Mouse (Mus musculus) intestine, postnatal 0 days (tissue): ENCODE measurements at regions not wholly inside any gene's neighbourhood (a gene's known extent, or its start where the extent isn't known, plus 50 kb on each side); places are given as distances from the start of the nearest gene placed in this dataset.

Source experiments
- ATAC-seq: fragments of 200-750 bp; cut with Nextera tagmentation; 2 replicates; pipeline ENCODE4 v1.8.0; 2017; ENCODE audit warnings: mild to moderate bottlenecking, moderate TSS enrichment, moderate library complexity
- H3K27ac ChIP-seq: fragments of 300-500 bp; sonication (generic); 2 replicates; pipeline ENCODE4 v1.5.1; 2014; ENCODE audit warnings: mild to moderate bottlenecking, low read depth, low read length, moderate library complexity
- H3K27me3 ChIP-seq: fragments of 300-500 bp; sonication (generic); replicated peaks from 2 replicates; pipeline ENCODE4 v1.6.1; 2014; ENCODE audit warnings: low read length, mixed read lengths; ENCODE audit not compliant: control insufficient read depth, insufficient read depth
- H3K36me3 ChIP-seq: fragments of 300-500 bp; sonication (generic); 2 replicates; pipeline ENCODE4 v1.6.1; 2014; ENCODE audit warnings: mild to moderate bottlenecking, moderate library complexity; ENCODE audit not compliant: control insufficient read depth, insufficient read depth
- H3K4me1 ChIP-seq: fragments of 300-500 bp; sonication (generic); replicated peaks from 2 replicates; pipeline ENCODE4 v1.6.1; 2014; ENCODE audit warnings: antibody characterized with exemption, low read length, mixed read lengths; ENCODE audit not compliant: control insufficient read depth, insufficient read depth
- H3K4me2 ChIP-seq: fragments of 300-500 bp; sonication (generic); replicated peaks from 2 replicates; pipeline ENCODE4 v1.6.1; 2014; ENCODE audit warnings: low read depth, mild to moderate bottlenecking, moderate library complexity
- H3K4me3 ChIP-seq: fragments of 300-500 bp; sonication (generic); 2 replicates; pipeline ENCODE4 v1.5.1; 2014; ENCODE audit warnings: low read depth, low read length
- H3K9ac ChIP-seq: fragments of 300-500 bp; sonication (generic); 2 replicates; pipeline ENCODE4 v1.6.1; 2014; ENCODE audit warnings: mild to moderate bottlenecking, low read depth, low read length
- H3K9me3 ChIP-seq: fragments of 300-500 bp; sonication (generic); 2 replicates; pipeline ENCODE4 v1.6.1; 2016; ENCODE audit warnings: mixed run types; ENCODE audit not compliant: control insufficient read depth
- CTCF ChIP-seq: sonication (generic); IDR thresholded peaks from 2 replicates; pipeline ENCODE4 v1.5.1; 2016; ENCODE audit warnings: low read depth, mild to moderate bottlenecking, control low read depth, antibody characterized with exemption, moderate library complexity
- WGBS: fragments of 180-500 bp; shearing (Covaris S2); extraction: QIAGEN DNeasy Blood & Tissue Kit; methylation state at CpG from one replicate; pipeline ENCODE4 v1.1.7; 2014; 5-methylcytosine and 5-hydroxymethylcytosine counted together

GRCm38 (mm10) chr5:111590619-111591081, 143.1 kb upstream of the Gm26897 start:
- Histone ChIP-seq H3K27me3 (no peaks in the 10 kb centered on the region), H3K4me1 (no peaks in the 10 kb centered on the region), H3K4me3 (no peak overlapping the region), H3K27ac (no peak overlapping the region), H3K4me2 (no peak overlapping the region), H3K9me3 (no peaks in the 10 kb centered on the region), H3K9ac (no peak overlapping the region), H3K36me3 (no peaks in the 10 kb centered on the region)
- 9% methylated on average over 4 of the region's 4 CpGs for WGBS
- ATAC-seq: no peak
- TF ChIP-seq CTCF: no peak

GRCm38 (mm10) chr5:111592807-111593206, 140.9 kb upstream of the Gm26897 start:
- Histone ChIP-seq H3K4me1 (no peaks in the 10 kb centered on the region), H3K36me3 (no peaks in the 10 kb centered on the region), H3K4me2 (no peak overlapping the region), H3K9me3 (no peaks in the 10 kb centered on the region), H3K27me3 (no peaks in the 10 kb centered on the region), H3K27ac (no peak overlapping the region), H3K4me3 (no peak overlapping the region), H3K9ac (no peak overlapping the region)
- no peak for TF ChIP-seq CTCF
- no peak for ATAC-seq
- 71% methylated on average over 4 of the region's 4 CpGs for WGBS

- no peaks in the 10 kb centered on the region for H3K27me3 ChIP-seq
- H3K4me2 ChIP-seq: no peak overlapping the region
- no peak overlapping the region for H3K4me3 ChIP-seq
- H3K36me3 ChIP-seq: no peaks in the 10 kb centered on the region
- 77% methylated on average over 5 of the region's 5 CpGs for WGBS
- no peaks in the 10 kb centered on the region for H3K9me3 ChIP-seq
- no peak for ATAC-seq
- no peaks in the 10 kb centered on the region for H3K4me1 ChIP-seq
- H3K9ac ChIP-seq: no peak overlapping the region
- H3K27ac ChIP-seq: no peak overlapping the region
- TF ChIP-seq CTCF: no peak
These were observed 139.6 kb upstream of the Gm26897 start for GRCm38 (mm10) chr5:111594111-111594510.

- no peak overlapping the region for H3K27ac ChIP-seq
- 66% methylated on average over 12 of the region's 12 CpGs for WGBS
- ATAC-seq: no peak
- TF ChIP-seq CTCF: no peak
- H3K4me2 ChIP-seq: no peak overlapping the region
- H3K27me3 ChIP-seq: no peaks in the 10 kb centered on the region
- H3K4me3 ChIP-seq: no peak overlapping the region
- H3K4me1 ChIP-seq: no peaks in the 10 kb centered on the region
- H3K9me3 ChIP-seq: no peaks in the 10 kb centered on the region
- no peaks in the 10 kb centered on the region for H3K36me3 ChIP-seq
- H3K9ac ChIP-seq: no peak overlapping the region
These were observed 138.3 kb upstream of the Gm26897 start for GRCm38 (mm10) chr5:111595438-111595837.

GRCm38 (mm10) chr5:111597733-111598132, 136.0 kb upstream of the Gm26897 start:
- no peak overlapping the region for H3K4me3 ChIP-seq
- TF ChIP-seq CTCF: no peak
- H3K36me3 ChIP-seq: no peaks in the 10 kb centered on the region
- ATAC-seq: no peak
- H3K9me3 ChIP-seq: no peaks in the 10 kb centered on the region
- H3K9ac ChIP-seq: no peak overlapping the region
- no peak overlapping the region for H3K27ac ChIP-seq
- H3K4me2 ChIP-seq: no peak overlapping the region
- no peaks in the 10 kb centered on the region for H3K4me1 ChIP-seq
- no peaks in the 10 kb centered on the region for H3K27me3 ChIP-seq
- 32% methylated on average over 2 of the region's 2 CpGs for WGBS

- ATAC-seq: no peak
- Histone ChIP-seq H3K27me3 (no peaks in the 10 kb centered on the region), H3K9me3 (no peaks in the 10 kb centered on the region), H3K4me3 (no peak overlapping the region), H3K9ac (no peak overlapping the region), H3K4me2 (no peak overlapping the region), H3K36me3 (no peaks in the 10 kb centered on the region), H3K27ac (no peak overlapping the region), H3K4me1 (no peaks in the 10 kb centered on the region)
- 75% methylated on average over 24 of the region's 26 CpGs for WGBS
- TF ChIP-seq CTCF: no peak
These were observed 131.8 kb upstream of the Gm26897 start for GRCm38 (mm10) chr5:111601711-111602521.
